Mouse (Mus musculus) forebrain, embryonic 10.5 days (tissue): ENCODE measurements around the gene Ctso. TPM values are rescaled to one million over a fixed set of nuclear protein-coding genes. Genes with fewer than 3 reads are reported as not detected.

ENCODE experiments used
- DNase-seq: peaks from one replicate; pipeline ENCODE4 v3.0.0-alpha.2; 2017; ENCODE audit warnings: low spot score; ENCODE audit errors: extremely low spot score
- H3K27ac ChIP-seq: fragments of 300-500 bp; sonication (generic); 2 replicates; pipeline ENCODE4 v1.5.1; 2016; ENCODE audit warnings: mild to moderate bottlenecking
- H3K27me3 ChIP-seq: fragments of 300-500 bp; sonication (generic); 2 replicates; pipeline ENCODE4 v1.6.1; 2016; ENCODE audit warnings: mild to moderate bottlenecking; ENCODE audit not compliant: poor library complexity, severe bottlenecking
- H3K36me3 ChIP-seq: fragments of 300-500 bp; sonication (generic); replicated peaks from 2 replicates; pipeline ENCODE4 v1.6.1; 2016; ENCODE audit warnings: mild to moderate bottlenecking, moderate library complexity
- H3K4me1 ChIP-seq: fragments of 300-500 bp; sonication (generic); 2 replicates; pipeline ENCODE4 v1.6.1; 2016
- H3K4me3 ChIP-seq: fragments of 300-500 bp; sonication (generic); 2 replicates; pipeline ENCODE4 v1.5.1; 2016; ENCODE audit warnings: mild to moderate bottlenecking, moderate library complexity
- H3K9me3 ChIP-seq: fragments of 300-500 bp; sonication (generic); 2 replicates; pipeline ENCODE4 v1.6.1; 2016; ENCODE audit warnings: mild to moderate bottlenecking, moderate library complexity
- WGBS: fragments of 180-500 bp; shearing (Covaris S2); methylation state at CpG from one replicate; pipeline ENCODE4 v1.1.7; 2016; 5-methylcytosine and 5-hydroxymethylcytosine counted together
- polyA plus RNA-seq: library from polyadenylated mRNA; unstranded; fragments of >200 nt; fragmentation: Nextera tagmentation; extraction: Ambion mirVana; gene quantifications from 2 replicates; pipeline ENCODE4 v1.2.1, GENCODE M21; 2016

The Ctso gene
- polyA plus RNA-seq, 1 experiment from 2014 or later: 3.3 TPM

DNA sequence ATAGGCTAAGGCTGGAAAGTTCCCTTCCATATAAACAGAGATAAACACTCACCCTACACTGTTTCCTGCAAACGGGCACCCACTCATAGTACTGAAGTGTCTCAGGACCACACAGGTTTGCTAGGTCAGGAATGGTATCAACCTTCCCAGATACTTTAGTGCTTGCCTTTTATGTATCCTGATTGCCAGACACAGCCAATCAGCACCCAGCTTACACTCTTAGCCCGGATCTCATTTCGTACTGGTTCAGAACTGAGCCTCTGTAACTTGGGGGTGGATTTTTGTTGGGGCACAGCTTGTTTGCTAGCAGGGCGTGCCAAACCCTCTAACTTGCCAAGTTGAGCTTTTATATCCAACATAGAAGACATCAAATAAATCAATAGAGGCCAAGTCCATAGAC, 43.2 kb downstream of the Ctso start:
- no peak for DNase-seq
- H3K27me3 ChIP-seq: no peaks in the 10 kb centered on the region
- 82% methylated on average over 4 of the region's 4 CpGs for WGBS
- no peaks in the 10 kb centered on the region for H3K9me3 ChIP-seq
- no peak overlapping the region for H3K27ac ChIP-seq
- H3K4me1 ChIP-seq: no peaks in the 10 kb centered on the region
- no peaks in the 10 kb centered on the region for H3K36me3 ChIP-seq
- H3K4me3 ChIP-seq: no peak overlapping the region

GRCm38 (mm10) chr3:81976102-81976501, 43.7 kb downstream of the Ctso start, which contains the start of gene Tdo2:
Gene Tdo2 (minus strand): TSS chr3:81976202.
- Histone ChIP-seq H3K36me3 (no peaks in the 10 kb centered on the region), H3K4me3 (no peak within 1 kb of the TSS), H3K27ac (no peak within 1 kb of the TSS), H3K9me3 (no peaks in the 10 kb centered on the region), H3K27me3 (no peaks in the 10 kb centered on the region), H3K4me1 (no peaks in the 10 kb centered on the region)
- DNase-seq: no peak

- H3K36me3 ChIP-seq: no peaks in the 10 kb centered on the region
- H3K27ac ChIP-seq: no peak overlapping the region
- no peaks in the 10 kb centered on the region for H3K4me1 ChIP-seq
- 91% methylated on average over 5 of the region's 5 CpGs for WGBS
- H3K4me3 ChIP-seq: no peak overlapping the region
- DNase-seq: no peak
- no peaks in the 10 kb centered on the region for H3K9me3 ChIP-seq
- no peaks in the 10 kb centered on the region for H3K27me3 ChIP-seq
Observed at GRCm38 (mm10) chr3:81981576-81981975, 49.2 kb downstream of the Ctso start.

GRCm38 (mm10) chr3:81981990-81982389, 49.6 kb downstream of the Ctso start, which contains the start of gene Asic5:
Gene Asic5 (plus strand): TSS chr3:81982290.
- 91% methylated on average over 5 of the region's 5 CpGs for WGBS
- H3K27me3 ChIP-seq: no peaks in the 10 kb centered on the region
- no peaks in the 10 kb centered on the region for H3K4me1 ChIP-seq
- DNase-seq: no peak
- no peaks in the 10 kb centered on the region for H3K9me3 ChIP-seq
- H3K4me3 ChIP-seq: no peak within 1 kb of the TSS
- H3K36me3 ChIP-seq: no peaks in the 10 kb centered on the region
- no peak within 1 kb of the TSS for H3K27ac ChIP-seq

DNA sequence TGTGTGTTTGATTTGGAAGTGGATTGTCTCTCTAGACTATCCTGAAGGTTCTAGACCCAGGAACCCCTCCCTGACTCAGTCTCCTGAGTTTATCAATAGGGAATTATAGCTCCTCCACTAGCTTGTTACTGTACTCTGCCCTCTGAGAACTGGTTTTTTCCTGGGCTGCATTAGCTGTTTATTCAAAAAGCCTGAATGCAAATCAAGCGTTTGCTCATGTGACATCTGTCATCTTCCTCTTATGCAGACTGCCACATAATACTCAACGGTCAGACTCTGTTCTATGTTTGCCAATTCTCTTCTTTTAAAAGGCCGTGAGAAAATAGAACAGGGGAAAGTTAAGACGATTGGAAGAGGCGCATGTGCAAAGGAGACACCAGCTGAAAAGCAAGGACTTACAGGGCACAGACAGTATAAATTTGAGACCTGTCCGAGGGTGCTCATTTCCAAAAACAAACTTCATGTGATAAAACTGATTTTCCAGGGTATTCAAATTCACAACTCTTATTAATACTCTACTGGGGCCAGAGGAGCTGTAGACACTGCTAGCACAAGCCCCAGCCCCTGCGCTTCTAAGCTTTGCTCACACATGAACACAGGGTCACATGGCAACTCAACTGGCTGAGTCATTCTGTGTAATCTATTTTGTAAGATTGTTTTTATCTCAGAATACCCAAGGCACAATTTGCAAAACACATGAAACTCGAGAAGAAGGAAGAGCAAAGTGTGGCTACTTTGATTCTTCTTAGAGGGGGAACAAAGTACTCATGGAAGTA, 50.9 kb downstream of the Ctso start:
- no peak overlapping the region for H3K27ac ChIP-seq
- H3K9me3 ChIP-seq: no peaks in the 10 kb centered on the region
- no peaks in the 10 kb centered on the region for H3K4me1 ChIP-seq
- DNase-seq: no peak
- no peak overlapping the region for H3K4me3 ChIP-seq
- no peaks in the 10 kb centered on the region for H3K36me3 ChIP-seq
- no peaks in the 10 kb centered on the region for H3K27me3 ChIP-seq
- 87% methylated on average over 8 of the region's 8 CpGs for WGBS

DNA sequence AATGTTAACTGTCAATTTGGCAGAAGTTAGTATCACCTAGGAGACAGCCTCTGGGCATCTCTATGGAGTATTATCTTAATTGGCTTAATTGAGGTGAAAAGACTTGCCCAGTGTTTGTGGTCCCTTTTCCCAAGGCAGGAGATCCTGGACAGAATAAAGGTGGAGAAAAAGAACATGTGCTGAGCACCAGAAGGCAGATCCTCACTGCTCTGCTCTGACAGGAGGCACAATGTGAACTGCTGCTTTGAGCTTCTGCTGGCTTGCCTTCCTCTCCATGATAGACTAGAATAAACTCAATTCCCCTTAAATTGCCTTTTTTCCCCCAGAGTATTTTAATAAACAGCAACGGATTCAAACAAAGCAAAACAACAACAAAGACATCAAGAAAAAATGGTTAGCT, 52.7 kb downstream of the Ctso start:
- DNase-seq: no peak
- Histone ChIP-seq H3K27me3 (no peaks in the 10 kb centered on the region), H3K4me3 (no peak overlapping the region), H3K4me1 (no peaks in the 10 kb centered on the region), H3K27ac (no peak overlapping the region), H3K9me3 (no peaks in the 10 kb centered on the region), H3K36me3 (no peaks in the 10 kb centered on the region)
- WGBS: 57% methylated on average over 1 of the region's 1 CpGs

DNA sequence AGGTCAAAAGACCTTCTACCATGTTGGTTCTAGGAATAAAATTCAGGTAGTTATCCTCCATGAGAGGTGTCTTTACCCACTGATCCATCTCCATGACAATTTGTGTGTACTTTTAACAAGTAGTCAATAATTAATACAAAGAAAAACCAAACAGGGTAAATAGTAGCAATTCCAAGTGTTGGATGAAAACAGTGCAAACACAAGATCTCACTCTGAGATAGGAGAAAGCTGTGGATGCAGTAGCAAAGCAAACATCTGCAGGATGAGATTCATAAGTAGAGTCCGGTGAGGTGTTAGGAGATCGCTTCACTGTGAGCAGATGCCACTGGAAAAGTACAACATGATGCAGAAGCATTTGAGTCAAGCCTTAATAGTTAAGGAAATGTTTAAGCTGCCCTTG, 53.7 kb downstream of the Ctso start:
- H3K4me3 ChIP-seq: no peak overlapping the region
- H3K9me3 ChIP-seq: no peaks in the 10 kb centered on the region
- no peaks in the 10 kb centered on the region for H3K4me1 ChIP-seq
- no peak for DNase-seq
- H3K27ac ChIP-seq: no peak overlapping the region
- no peaks in the 10 kb centered on the region for H3K36me3 ChIP-seq
- 96% methylated on average over 2 of the region's 2 CpGs for WGBS
- no peaks in the 10 kb centered on the region for H3K27me3 ChIP-seq

GRCm38 (mm10) chr3:81987628-81988027, 55.2 kb downstream of the Ctso start:
- Histone ChIP-seq H3K36me3 (no peaks in the 10 kb centered on the region), H3K4me1 (no peaks in the 10 kb centered on the region), H3K4me3 (no peak overlapping the region), H3K27me3 (no peaks in the 10 kb centered on the region), H3K27ac (no peak overlapping the region), H3K9me3 (no peaks in the 10 kb centered on the region)
- 97% methylated on average over 3 of the region's 3 CpGs for WGBS
- no peak for DNase-seq

- Histone ChIP-seq H3K27me3 (no peaks in the 10 kb centered on the region), H3K4me1 (no peaks in the 10 kb centered on the region), H3K9me3 (no peaks in the 10 kb centered on the region), H3K36me3 (no peaks in the 10 kb centered on the region), H3K4me3 (no peak overlapping the region), H3K27ac (no peak overlapping the region)
- 41% methylated on average over 2 of the region's 2 CpGs for WGBS
- DNase-seq: no peak
Observed at GRCm38 (mm10) chr3:81989692-81990141, 57.3 kb downstream of the Ctso start.

GRCm38 (mm10) chr3:81990531-81990930, 58.1 kb downstream of the Ctso start:
- Histone ChIP-seq H3K9me3 (no peaks in the 10 kb centered on the region), H3K4me1 (no peaks in the 10 kb centered on the region), H3K27ac (no peak overlapping the region), H3K27me3 (no peaks in the 10 kb centered on the region), H3K4me3 (no peak overlapping the region), H3K36me3 (no peaks in the 10 kb centered on the region)
- no peak for DNase-seq
- WGBS: 79% methylated on average over 3 of the region's 3 CpGs

DNA sequence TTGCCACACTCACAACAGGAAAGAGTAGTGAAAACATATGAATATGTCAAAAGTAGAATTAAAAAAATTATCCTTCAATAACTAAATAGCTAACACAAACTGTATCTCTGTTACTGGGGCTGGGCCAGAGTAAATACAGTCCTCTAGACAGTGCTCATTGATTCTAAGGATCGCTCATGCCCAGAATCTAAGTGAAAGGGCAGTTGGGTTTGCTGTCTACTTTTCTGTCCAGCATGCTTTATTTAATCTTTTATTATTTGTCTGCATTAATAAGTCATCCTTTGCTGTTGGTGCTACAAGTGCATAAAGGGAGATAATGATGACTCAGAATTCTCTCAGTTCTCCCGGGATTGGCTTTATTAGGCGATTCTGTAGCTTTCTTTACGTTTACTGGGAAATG, 63.0 kb downstream of the Ctso start:
- Histone ChIP-seq H3K27me3 (no peaks in the 10 kb centered on the region), H3K36me3 (no peaks in the 10 kb centered on the region), H3K9me3 (no peaks in the 10 kb centered on the region), H3K27ac (no peak overlapping the region), H3K4me3 (no peak overlapping the region), H3K4me1 (peaks cover 9% of the 10 kb centered on the region; the same call in 1 of the 2 replicates)
- 42% methylated on average over 4 of the region's 4 CpGs for WGBS
- DNase-seq: no peak

DNA sequence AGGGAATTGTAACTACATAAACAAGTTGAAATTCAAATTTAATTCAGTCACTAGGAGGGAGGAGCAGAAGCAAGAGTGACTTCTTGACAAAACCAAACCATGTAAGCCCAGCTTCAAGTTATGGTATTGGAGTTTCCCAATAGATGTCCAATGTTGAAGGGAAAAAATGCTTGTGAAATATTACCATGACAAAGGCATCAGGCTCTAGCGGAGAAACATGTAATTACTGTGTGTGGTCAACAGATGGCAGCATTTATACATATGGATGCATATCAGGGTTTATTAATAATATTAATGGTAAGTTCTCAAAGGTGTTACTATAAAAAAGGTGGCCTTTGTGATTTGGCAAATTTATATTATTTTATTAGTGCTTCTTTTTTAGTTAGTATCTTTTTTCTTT, 63.6 kb downstream of the Ctso start:
- Histone ChIP-seq H3K36me3 (no peaks in the 10 kb centered on the region), H3K27ac (no peak overlapping the region), H3K4me3 (no peak overlapping the region), H3K27me3 (no peaks in the 10 kb centered on the region), H3K4me1 (peaks cover 9% of the 10 kb centered on the region; the same call in 1 of the 2 replicates), H3K9me3 (no peaks in the 10 kb centered on the region)
- DNase-seq: no peak
- WGBS: 2% methylated on average over 1 of the region's 1 CpGs
